Mouse (Mus musculus): Measurements from ENCODE around the gene Zbtb49.

GRCm38 (mm10) chr5:38213009-38213408 is 7.2 kb downstream of the Zbtb49 start:
- no peak for TF ChIP-seq CTCF (IDR thresholded peaks at IDR 0.05; ENCODE audit: low read depth, low read length)
- no peak for TF ChIP-seq POLR2A (IDR thresholded peaks at IDR 0.05; ENCODE audit: borderline replicate concordance, low read depth, low read length)
